Mouse (Mus musculus): ENCODE results near the gene Olfr743.
"Not testable (repeated sequence)": the region's sequence is repeated elsewhere in the genome, so short reads cannot be mapped to it uniquely, and the experiment has no call there.

The Olfr743 gene

GRCm38 (mm10) chr14:50521539-50521938, at the start of gene Olfr743:
Gene Olfr743, plus strand, starts transcription at chr14:50521839.
- DNase-seq (ENCODE audit: low read depth, low spot score): no peak

- DNase-seq (ENCODE audit: low read depth, low spot score): no peak
Observed at GRCm38 (mm10) chr14:50472438-50472837, 49.2 kb upstream of the Olfr743 start, which contains the start of gene Olfr741. Gene Olfr741, plus strand, starts transcription at chr14:50472738.

GRCm38 (mm10) chr14:50478406-50478805, 43.2 kb upstream of the Olfr743 start:
- no peak for DNase-seq (ENCODE audit: low read depth, low spot score)

- no peak for DNase-seq (ENCODE audit: low read depth, low spot score)
Observed at GRCm38 (mm10) chr14:50503300-50503699, 18.3 kb upstream of the Olfr743 start, which contains the start of gene Olfr742. Gene Olfr742, plus strand, starts transcription at chr14:50503600.

GRCm38 (mm10) chr14:50552734-50553133, 31.1 kb downstream of the Olfr743 start:
- no peak for DNase-seq (ENCODE audit: low read depth, low spot score)

GRCm38 (mm10) chr14:50573056-50573455, 51.4 kb downstream of the Olfr743 start:
- not testable (repeated sequence) for DNase-seq (ENCODE audit: low read depth, low spot score)
